Mouse (Mus musculus): ENCODE measurements around the gene Xntrpc.
"Not testable (repeated sequence)": the region's sequence is repeated elsewhere in the genome, so short reads cannot be mapped to it uniquely, and the experiment has no call there.

The Xntrpc gene

DNA sequence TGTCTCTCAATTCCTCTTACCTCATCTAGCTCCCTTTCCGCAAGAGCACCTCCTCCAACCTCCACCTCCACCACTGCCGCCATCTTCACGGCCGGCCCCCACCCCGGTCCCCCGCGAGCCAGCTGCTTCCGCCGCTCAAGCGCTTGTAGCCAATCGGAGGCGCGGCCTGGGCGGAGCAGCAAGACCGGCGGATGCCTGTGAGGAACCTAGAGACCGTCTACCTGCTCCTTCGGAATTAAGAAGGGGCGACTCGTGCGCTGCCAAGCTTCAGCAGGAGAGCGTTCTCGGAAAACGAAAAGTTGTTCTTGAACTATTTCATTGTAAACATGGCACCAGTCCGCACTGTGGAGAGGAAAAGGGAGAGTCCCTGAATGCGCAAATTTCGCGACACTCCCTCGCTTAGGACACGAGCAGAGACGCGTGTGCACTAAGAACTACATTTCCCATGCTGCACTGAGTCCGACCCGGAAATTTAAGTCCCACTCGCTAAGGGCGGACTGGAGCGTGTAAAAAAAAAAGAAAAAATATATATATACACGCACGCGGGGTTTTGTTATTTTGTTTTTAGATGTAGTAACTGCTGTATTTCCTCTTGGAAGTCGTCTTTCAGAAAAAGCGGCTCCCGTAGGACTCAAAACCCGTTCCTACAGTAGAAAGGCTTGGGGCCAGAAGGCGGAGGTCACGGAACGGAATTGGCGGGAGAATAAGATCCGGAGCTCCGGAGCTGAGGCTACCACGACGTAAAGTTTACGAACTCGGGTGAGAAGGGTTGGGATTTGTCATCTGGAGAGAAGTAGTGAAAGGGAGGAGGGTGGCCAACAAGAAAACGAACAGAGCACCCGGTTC lies at the start of gene Xntrpc, which contains the start of the genes Rnf121 and Xndc1:
TSS of gene Xntrpc (plus strand) at position 668 of the 846 bp plus-strand sequence.
TSS of gene Rnf121 (minus strand) at position 424 of the 846 bp plus-strand sequence.
TSS of gene Xndc1 (plus strand) at position 466 of the 846 bp plus-strand sequence.
- peak; percentile 83 for DNase-seq (ENCODE audit: low spot score)

DNA sequence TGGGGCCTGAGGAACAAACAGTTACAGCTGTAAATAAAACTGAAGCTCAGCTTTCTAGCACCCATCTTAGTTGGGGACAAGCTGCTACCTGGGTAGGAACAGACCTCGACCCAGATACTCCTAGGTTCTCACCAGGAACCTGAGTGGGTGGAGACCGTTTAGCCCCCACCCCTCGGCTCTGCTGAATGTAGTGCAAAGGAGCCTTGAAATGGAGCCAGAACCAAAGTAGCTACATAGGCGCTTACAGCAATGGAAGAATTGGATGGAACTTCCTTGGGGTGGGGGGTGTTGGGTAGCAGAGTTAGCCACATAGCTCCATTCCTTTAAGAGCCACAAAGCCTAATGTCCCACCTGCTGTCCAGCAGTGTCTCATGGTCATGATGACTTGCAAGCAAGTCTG lies 48.6 kb upstream of the Xntrpc start:
- DNase-seq (ENCODE audit: low spot score), result no peak

DNA sequence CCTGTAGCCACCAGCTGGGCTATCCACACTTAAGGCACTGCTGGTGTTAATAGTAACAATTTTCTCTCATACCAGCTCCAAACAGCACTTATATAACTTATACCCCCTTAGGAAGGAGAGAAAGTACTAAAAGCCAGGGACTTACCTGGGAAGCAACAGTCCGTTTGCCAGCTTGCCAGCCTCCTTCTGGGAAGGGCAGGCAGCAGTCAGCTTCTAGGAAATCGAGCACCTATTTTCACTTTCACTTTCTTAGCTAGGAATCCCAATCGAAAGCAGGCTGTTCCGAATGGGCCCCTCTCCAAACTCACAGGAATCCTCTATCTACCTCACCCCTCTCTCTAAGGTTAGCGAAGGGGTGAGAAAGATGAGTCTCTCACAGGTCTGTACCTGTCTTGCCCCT lies 48.1 kb upstream of the Xntrpc start:
- DNase-seq (ENCODE audit: low spot score), result no peak

GRCm38 (mm10) chr7:102018034-102018433 lies 47.5 kb upstream of the Xntrpc start:
- no peak for DNase-seq (ENCODE audit: low spot score)

GRCm38 (mm10) chr7:102018590-102018989 lies 46.9 kb upstream of the Xntrpc start, which contains the start of gene Il18bp:
Il18bp (minus strand) TSS chr7:102018690.
- DNase-seq (ENCODE audit: low spot score), result no peak

DNA sequence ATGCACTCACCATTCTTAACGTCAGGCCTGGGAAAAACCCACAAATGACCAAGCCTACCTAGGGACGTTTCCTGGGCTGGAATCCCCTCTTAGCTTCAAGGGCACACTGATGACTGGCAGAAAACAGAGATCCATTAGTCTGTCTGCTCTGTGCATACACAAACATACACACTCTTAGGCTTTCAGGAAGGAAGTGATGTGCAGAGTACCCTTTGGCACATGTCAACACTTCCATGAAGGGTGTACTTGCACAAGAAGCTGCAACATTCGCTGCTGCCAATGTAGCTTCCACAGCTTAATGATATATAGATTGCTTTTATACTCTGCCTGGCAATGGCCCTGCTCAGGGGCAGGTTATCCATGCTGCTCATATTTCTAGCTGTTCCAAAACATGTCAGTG lies 46.2 kb upstream of the Xntrpc start:
- no peak for DNase-seq (ENCODE audit: low spot score)

GRCm38 (mm10) chr7:102020934-102021333 lies 44.6 kb upstream of the Xntrpc start:
- not testable (repeated sequence) for DNase-seq (ENCODE audit: low spot score)

GRCm38 (mm10) chr7:102023821-102024220 lies 41.7 kb upstream of the Xntrpc start:
- no peak for DNase-seq (ENCODE audit: low spot score)

GRCm38 (mm10) chr7:102025187-102026119 lies 40.1 kb upstream of the Xntrpc start:
- DNase-seq (ENCODE audit: low spot score), result no peak

- no peak for DNase-seq (ENCODE audit: low spot score)
These were observed 30.6 kb upstream of the Xntrpc start for GRCm38 (mm10) chr7:102034904-102035303.

- no peak for DNase-seq (ENCODE audit: low spot score)
These were observed 30.0 kb upstream of the Xntrpc start for GRCm38 (mm10) chr7:102035534-102035933.

- no peak for DNase-seq (ENCODE audit: low spot score)
These were observed 28.2 kb upstream of the Xntrpc start for GRCm38 (mm10) chr7:102037318-102037717.

- no peak for DNase-seq (ENCODE audit: low spot score)
These were observed 23.2 kb upstream of the Xntrpc start for GRCm38 (mm10) chr7:102042314-102042713.

GRCm38 (mm10) chr7:102048524-102048923 lies 17.0 kb upstream of the Xntrpc start:
- not testable (repeated sequence) for DNase-seq (ENCODE audit: low spot score)

GRCm38 (mm10) chr7:102061353-102061752 lies 4.2 kb upstream of the Xntrpc start:
- no peak for DNase-seq (ENCODE audit: low spot score)

GRCm38 (mm10) chr7:102062203-102062602 lies 3.3 kb upstream of the Xntrpc start:
- no peak for DNase-seq (ENCODE audit: low spot score)

- DNase-seq (ENCODE audit: low spot score), result no peak
These were observed 1.6 kb upstream of the Xntrpc start for GRCm38 (mm10) chr7:102063891-102064290.

DNA sequence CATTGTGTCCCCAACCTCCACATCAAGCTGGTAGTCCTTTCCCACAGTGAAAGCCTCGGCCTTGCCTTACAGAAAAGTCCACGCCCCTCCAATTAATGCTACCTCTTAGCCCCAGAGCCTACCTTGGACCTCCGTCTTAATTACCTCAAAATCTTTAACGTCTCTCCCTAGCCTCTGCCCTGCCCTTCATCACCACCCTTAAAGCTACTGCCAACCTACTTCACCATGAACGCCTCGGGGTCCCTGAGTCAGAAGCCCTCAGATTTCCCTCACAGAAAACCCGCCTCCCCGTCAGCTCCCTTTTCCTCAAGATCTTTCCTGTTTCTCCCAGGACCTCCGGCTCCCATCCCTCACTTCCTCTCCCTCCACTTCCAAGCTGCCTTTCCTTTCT lies 863 bp upstream of the Xntrpc start:
- no peak for DNase-seq (ENCODE audit: low spot score)

DNA sequence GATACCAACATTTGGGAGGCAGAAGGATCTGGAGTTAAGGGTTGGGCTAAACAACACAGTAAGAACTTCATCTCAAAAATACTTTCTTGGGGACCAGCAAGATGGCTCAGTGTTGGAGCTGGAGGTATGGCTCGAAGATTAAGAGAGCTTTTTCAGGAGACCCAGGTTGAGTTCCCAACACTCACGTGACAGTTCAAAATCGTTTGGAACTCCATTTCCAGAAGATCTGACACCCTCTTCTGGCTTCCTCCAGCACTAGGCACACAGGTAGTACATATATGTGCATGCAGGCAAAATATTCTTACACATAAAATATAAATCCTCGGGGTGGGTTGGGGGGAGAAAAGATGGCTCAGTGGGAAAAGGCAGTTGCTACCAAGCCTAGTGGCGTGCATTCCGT lies 850 bp downstream of the Xntrpc start:
- no peak for DNase-seq (ENCODE audit: low spot score)

GRCm38 (mm10) chr7:102076714-102077296 lies 11.3 kb downstream of the Xntrpc start:
- no peak for DNase-seq (ENCODE audit: low spot score)

- peak; percentile 29 for DNase-seq (ENCODE audit: low spot score)
These were observed 13.0 kb downstream of the Xntrpc start for GRCm38 (mm10) chr7:102078517-102078916.

GRCm38 (mm10) chr7:102080311-102080710 lies 14.8 kb downstream of the Xntrpc start:
- DNase-seq (ENCODE audit: low spot score), result no peak
